Mouse (Mus musculus): ENCODE data around the gene Mefv.

DNA sequence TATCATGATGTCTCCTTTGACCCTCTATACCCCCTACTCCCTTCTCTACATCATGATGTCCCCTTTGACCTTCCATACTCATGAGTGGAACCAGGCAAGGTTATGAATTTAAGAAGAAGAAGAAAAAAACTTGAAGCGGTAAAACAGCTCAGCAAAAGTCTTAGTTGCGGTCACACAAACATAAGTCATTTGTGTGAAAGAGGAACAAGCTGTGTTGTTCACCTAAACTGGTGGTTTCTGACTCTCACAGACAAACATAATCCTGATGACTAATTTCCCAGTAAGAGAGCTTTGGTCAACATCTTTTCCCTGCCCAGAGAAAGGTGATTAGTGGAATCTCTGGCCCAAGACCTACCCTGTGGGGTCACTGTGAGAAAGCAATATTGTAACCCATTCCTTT lies 3.2 kb downstream of the Mefv start:
- no peak for TF ChIP-seq CTCF (IDR thresholded peaks at IDR 0.05; ENCODE audit: insufficient read depth, low read depth, low read length)
- TF ChIP-seq POLR2A (IDR thresholded peaks at IDR 0.05; ENCODE audit: insufficient read depth, low read depth, low read length): no peak
